Mouse (Mus musculus) megakaryocyte, embryonic 14.5 days (primary cell): ENCODE data around the gene Treh. TPM values are rescaled to one million over a fixed set of nuclear protein-coding genes. Genes with fewer than 3 reads are reported as not detected.
A peak's percentile ranks its signal among the peaks of the same experiment; 100 is the strongest.

Source experiments
- H3K27me3 ChIP-seq: replicated peaks from 2 replicates; pipeline ENCODE3; 2012; ENCODE audit warnings: inconsistent platforms
- H3K36me3 ChIP-seq: replicated peaks from 2 replicates; pipeline ENCODE3; 2012; ENCODE audit warnings: low read length, inconsistent platforms, mixed read lengths
- H3K4me1 ChIP-seq: 2 replicates; pipeline ENCODE4 v1.6.1; 2012; ENCODE audit warnings: inconsistent platforms
- H3K4me3 ChIP-seq: replicated peaks from 2 replicates; pipeline ENCODE3; 2012; ENCODE audit warnings: moderate library complexity, mild to moderate bottlenecking, inconsistent platforms
- H3K9me3 ChIP-seq: 2 replicates; pipeline ENCODE4 v1.6.1; 2012; ENCODE audit warnings: inconsistent platforms
- FLI1 ChIP-seq: IDR thresholded peaks from 2 replicates; pipeline ENCODE4 v1.6.1; 2012; ENCODE audit warnings: low read length, inconsistent platforms, mixed read lengths
- GATA1 ChIP-seq: IDR thresholded peaks from 3 replicates; pipeline ENCODE4 v1.6.1; 2012; ENCODE audit warnings: mixed read lengths, low read length, inconsistent platforms, borderline replicate concordance
- polyA plus RNA-seq: library from polyadenylated mRNA; stranded (reverse); fragments of >175 nt; gene quantifications from 2 replicates; pipeline ENCODE4 v1.2.3, GENCODE M21; 2012; ENCODE audit warnings: low replicate concordance; ENCODE audit not compliant: insufficient read depth

Treh gene
- polyA plus RNA-seq, 1 experiment: not detected

GRCm38 (mm10) chr9:44691671-44692520, 18.9 kb downstream of the Treh start:
- Histone ChIP-seq H3K36me3 (peaks cover 24% of the 10 kb centered on the region), H3K4me3 (no peak overlapping the region), H3K9me3 (no peaks in the 10 kb centered on the region), H3K4me1 (peaks cover 17% of the 10 kb centered on the region), H3K27me3 (peaks cover 21% of the 10 kb centered on the region)
- TF ChIP-seq GATA1 (no peak), FLI1 (no peak)

GRCm38 (mm10) chr9:44693071-44693470, 20.0 kb downstream of the Treh start:
- TF ChIP-seq GATA1 (no peak), FLI1 (no peak)
- Histone ChIP-seq H3K36me3 (peaks cover 25% of the 10 kb centered on the region), H3K27me3 (peaks cover 23% of the 10 kb centered on the region), H3K4me3 (no peak overlapping the region), H3K4me1 (peaks cover 17% of the 10 kb centered on the region), H3K9me3 (no peaks in the 10 kb centered on the region)

GRCm38 (mm10) chr9:44697866-44698265, 24.8 kb downstream of the Treh start:
- H3K27me3 ChIP-seq: peaks cover 40% of the 10 kb centered on the region
- no peaks in the 10 kb centered on the region; the same call in 1 of the 2 replicates for H3K4me1 ChIP-seq
- H3K4me3 ChIP-seq: no peak overlapping the region
- peaks cover 27% of the 10 kb centered on the region for H3K36me3 ChIP-seq
- H3K9me3 ChIP-seq: no peaks in the 10 kb centered on the region
- no peak for TF ChIP-seq FLI1
- TF ChIP-seq GATA1: no peak

DNA sequence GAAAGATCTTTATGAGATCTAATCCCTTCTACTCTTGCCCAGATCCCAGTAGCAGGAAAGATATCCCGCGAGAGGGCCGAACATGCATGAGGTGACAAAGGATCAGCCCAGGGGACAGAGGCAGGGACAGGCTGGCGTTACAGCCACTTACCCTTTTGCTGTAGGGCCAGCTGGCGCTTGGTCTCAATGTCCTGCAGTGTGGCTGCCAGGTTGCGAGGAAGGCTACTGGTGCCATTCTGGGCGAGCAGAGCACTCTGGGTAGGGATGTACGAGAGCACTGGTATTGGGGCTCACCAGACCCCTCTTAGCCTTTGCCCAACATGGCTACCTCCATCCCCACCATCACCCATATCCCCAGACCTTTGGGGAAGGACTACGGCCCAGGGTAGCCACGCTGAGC, 26.2 kb downstream of the Treh start:
- peaks cover 16% of the 10 kb centered on the region for H3K36me3 ChIP-seq
- H3K4me1 ChIP-seq: no peaks in the 10 kb centered on the region; the same call in 1 of the 2 replicates
- H3K4me3 ChIP-seq: no peak overlapping the region
- H3K9me3 ChIP-seq: no peaks in the 10 kb centered on the region
- TF ChIP-seq GATA1: no peak
- no peak for TF ChIP-seq FLI1
- H3K27me3 ChIP-seq: peaks cover 43% of the 10 kb centered on the region

DNA sequence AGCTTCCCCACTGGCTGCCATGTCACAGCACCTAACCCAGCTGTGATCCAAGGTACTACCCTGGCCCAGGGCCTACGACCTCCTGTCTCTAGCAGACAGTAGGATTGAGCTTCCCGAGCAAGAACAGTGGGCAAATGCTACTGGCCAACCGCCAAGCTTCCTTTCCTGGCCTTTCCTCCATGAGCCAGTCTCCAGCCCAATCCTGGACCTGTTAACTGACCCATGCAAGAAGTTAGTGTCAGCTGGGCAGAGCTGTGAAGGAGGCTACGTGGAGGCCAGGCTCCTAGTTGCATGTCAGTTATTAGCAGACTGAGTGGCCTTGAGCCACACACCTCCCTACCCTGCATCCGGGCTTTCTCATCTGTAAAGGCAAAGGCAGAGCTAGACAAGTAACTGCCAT, 26.7 kb downstream of the Treh start:
- H3K4me1 ChIP-seq: no peaks in the 10 kb centered on the region; the same call in 1 of the 2 replicates
- TF ChIP-seq FLI1: no peak
- TF ChIP-seq GATA1: no peak
- peaks cover 13% of the 10 kb centered on the region for H3K36me3 ChIP-seq
- no peaks in the 10 kb centered on the region for H3K9me3 ChIP-seq
- H3K4me3 ChIP-seq: no peak overlapping the region
- H3K27me3 ChIP-seq: peaks cover 43% of the 10 kb centered on the region

- H3K27me3 ChIP-seq: peaks cover 32% of the 10 kb centered on the region
- no peaks in the 10 kb centered on the region for H3K9me3 ChIP-seq
- H3K36me3 ChIP-seq: peaks cover 17% of the 10 kb centered on the region
- TF ChIP-seq FLI1 (no peak), GATA1 (no peak)
- peaks cover 9% of the 10 kb centered on the region for H3K4me1 ChIP-seq
- H3K4me3 ChIP-seq: peak overlapping the region; percentile 19
Observed at GRCm38 (mm10) chr9:44707749-44708428, 34.9 kb downstream of the Treh start.

DNA sequence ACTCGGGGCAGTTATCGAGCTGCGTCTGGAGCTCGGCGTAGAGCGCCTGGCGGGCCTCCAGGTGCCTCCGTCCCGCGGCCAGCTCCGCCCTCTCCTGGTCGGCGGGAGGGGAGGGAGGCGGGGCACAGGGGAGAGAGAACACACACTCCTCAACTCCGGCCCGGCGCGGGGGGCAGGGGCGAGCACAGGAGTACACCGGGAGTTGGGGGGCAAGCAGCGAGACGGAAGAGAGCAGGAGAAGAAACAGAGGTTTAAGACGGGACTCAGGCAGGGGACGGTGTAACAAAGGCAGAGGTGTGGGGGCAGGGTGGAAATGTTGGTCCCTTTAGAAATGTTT, 35.4 kb downstream of the Treh start:
- peaks cover 32% of the 10 kb centered on the region for H3K27me3 ChIP-seq
- H3K4me1 ChIP-seq: peaks cover 14% of the 10 kb centered on the region
- H3K36me3 ChIP-seq: peaks cover 17% of the 10 kb centered on the region
- H3K9me3 ChIP-seq: no peaks in the 10 kb centered on the region
- peak overlapping the region; percentile 19 for H3K4me3 ChIP-seq
- TF ChIP-seq FLI1 (no peak), GATA1 (no peak)

GRCm38 (mm10) chr9:44708925-44709324, 35.9 kb downstream of the Treh start:
- Histone ChIP-seq H3K36me3 (peaks cover 22% of the 10 kb centered on the region), H3K9me3 (no peaks in the 10 kb centered on the region), H3K4me1 (peaks cover 18% of the 10 kb centered on the region), H3K4me3 (no peak overlapping the region), H3K27me3 (peaks cover 33% of the 10 kb centered on the region)
- TF ChIP-seq FLI1: no peak

DNA sequence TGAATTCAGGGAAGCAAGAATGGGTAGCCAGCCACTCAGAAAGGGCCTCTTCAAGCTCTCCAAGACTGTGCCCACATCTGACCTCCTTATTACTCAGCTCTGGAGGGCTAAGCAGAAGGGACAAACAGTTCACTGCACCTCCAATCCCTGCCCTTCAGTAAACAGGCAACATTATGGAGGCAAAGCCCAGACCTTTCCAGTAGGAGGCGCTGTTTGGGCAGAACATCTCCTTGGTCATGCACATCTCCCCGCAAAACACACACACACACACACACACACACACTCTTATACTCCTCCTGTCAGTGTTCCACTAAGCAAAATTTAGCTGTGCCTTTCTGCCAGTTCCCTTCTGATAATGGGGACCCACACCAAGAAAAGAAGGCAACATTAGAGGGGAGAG, 36.6 kb downstream of the Treh start:
- Histone ChIP-seq H3K4me3 (no peak overlapping the region), H3K27me3 (peaks cover 32% of the 10 kb centered on the region), H3K9me3 (no peaks in the 10 kb centered on the region), H3K4me1 (peaks cover 18% of the 10 kb centered on the region), H3K36me3 (peaks cover 22% of the 10 kb centered on the region)
- TF ChIP-seq GATA1 (no peak), FLI1 (no peak)

DNA sequence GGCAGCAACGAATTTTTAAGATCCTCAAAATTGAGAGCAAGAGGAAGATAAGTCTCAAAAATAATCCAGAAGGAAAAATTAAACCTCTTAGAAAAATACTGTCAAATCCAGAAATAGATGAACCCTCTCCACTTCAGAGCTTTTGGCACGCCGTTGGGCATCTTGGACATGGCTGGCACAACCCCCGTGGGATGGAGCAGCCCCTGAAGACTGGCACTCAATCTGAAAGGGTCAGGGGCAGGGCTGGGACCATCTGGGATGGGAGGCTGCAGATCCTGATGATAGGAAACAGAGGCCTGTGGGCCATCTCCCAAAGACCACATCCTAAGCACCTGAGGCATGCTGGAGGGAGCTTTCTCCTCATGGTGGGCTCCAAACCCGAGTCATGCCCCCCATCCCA, 37.2 kb downstream of the Treh start:
- H3K4me1 ChIP-seq: peaks cover 18% of the 10 kb centered on the region
- H3K9me3 ChIP-seq: no peaks in the 10 kb centered on the region
- peaks cover 30% of the 10 kb centered on the region for H3K27me3 ChIP-seq
- TF ChIP-seq GATA1 (no peak), FLI1 (no peak)
- peaks cover 23% of the 10 kb centered on the region for H3K36me3 ChIP-seq
- no peak overlapping the region for H3K4me3 ChIP-seq
